Mouse (Mus musculus): Measurements from ENCODE around the gene 4930415O20Rik.

DNA sequence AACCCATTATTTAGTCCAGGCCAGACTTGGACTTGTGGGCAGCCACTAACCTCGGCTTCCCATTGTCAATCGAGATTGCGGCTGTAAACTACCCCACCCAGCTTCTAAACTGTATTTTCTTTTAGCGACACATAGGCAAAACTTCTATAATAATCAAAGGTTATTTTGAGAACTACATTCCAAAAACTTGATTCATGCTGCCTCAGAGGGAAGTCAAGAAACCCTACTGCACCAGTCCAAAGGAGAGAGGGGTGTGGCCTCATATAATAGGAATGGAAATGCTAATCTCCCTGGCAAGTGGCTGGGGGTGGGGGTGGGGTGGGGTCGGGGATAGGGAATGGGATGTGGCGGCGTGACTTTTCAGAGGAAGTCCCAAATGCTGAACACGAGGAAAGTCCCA lies 55.3 kb downstream of the 4930415O20Rik start:
- no peak for TF ChIP-seq CTCF (IDR thresholded peaks at IDR 0.05; ENCODE audit: insufficient read depth, low read length)
- no peak for TF ChIP-seq POLR2A (IDR thresholded peaks at IDR 0.05; ENCODE audit: borderline replicate concordance, extremely low read depth, low read depth, low read length)
